Mouse (Mus musculus) adrenal gland, postnatal 25 days (tissue): ENCODE data around the gene Pik3r6. TPM values are rescaled to one million over a fixed set of nuclear protein-coding genes. Genes with fewer than 3 reads are reported as not detected.
A peak's percentile ranks its signal among the peaks of the same experiment; 100 is the strongest.

Experiments used
- DNase-seq: peaks from one replicate; pipeline ENCODE4 v3.0.0; 2021; ENCODE audit warnings: mixed read lengths
- total RNA-seq: library from RNA; stranded (reverse); gene quantifications from 2 replicates; pipeline ENCODE4 v1.2.3, GENCODE M21; 2021

The Pik3r6 gene
- total RNA-seq, 1 experiment from 2014 or later, result 2.6 TPM

- no peak for DNase-seq
Observed at GRCm38 (mm10) chr11:68583906-68584480, 81.2 kb downstream of the Pik3r6 start.

- no peak for DNase-seq
Observed at GRCm38 (mm10) chr11:68585890-68586289, 83.1 kb downstream of the Pik3r6 start.

- DNase-seq, result no peak
Observed at GRCm38 (mm10) chr11:68586721-68587120, 83.9 kb downstream of the Pik3r6 start, which contains the start of gene Ccdc42. Gene Ccdc42 (plus strand): TSS chr11:68587021.

GRCm38 (mm10) chr11:68589055-68589809, 86.4 kb downstream of the Pik3r6 start:
- DNase-seq, result peak; percentile 80

GRCm38 (mm10) chr11:68591708-68592107, 88.9 kb downstream of the Pik3r6 start:
- no peak for DNase-seq

- no peak for DNase-seq
Observed at GRCm38 (mm10) chr11:68593247-68593646, 90.4 kb downstream of the Pik3r6 start.

- no peak for DNase-seq
Observed at GRCm38 (mm10) chr11:68597912-68598311, 95.1 kb downstream of the Pik3r6 start.

GRCm38 (mm10) chr11:68600551-68601021, 97.8 kb downstream of the Pik3r6 start:
- DNase-seq, result no peak

GRCm38 (mm10) chr11:68601486-68601991, 98.7 kb downstream of the Pik3r6 start:
- no peak for DNase-seq

Other genes with a start within 250 kb of the Pik3r6 start
- gene Ntn1, start 102.2 kb upstream of the Pik3r6 start, total RNA-seq, result 5.5 and 6.4 TPM in 2 replicates
- gene Pik3r5, start 70.9 kb upstream of the Pik3r6 start, total RNA-seq, result 0.94 and 1.3 TPM in 2 replicates
- 0.15 TPM in 1 of 2 replicates, not detected in the other for gene Mfsd6l, start 53.2 kb downstream of the Pik3r6 start, total RNA-seq
- not detected in 2 replicates for gene Ccdc42, start 84.0 kb downstream of the Pik3r6 start, total RNA-seq
- gene Myh10, start 188.5 kb downstream of the Pik3r6 start, total RNA-seq, result 31.8 and 32.4 TPM in 2 replicates